Mouse (Mus musculus): ENCODE measurements around the gene Ddx31. TPM values are rescaled to one million over a fixed set of nuclear protein-coding genes. Genes with fewer than 3 reads are reported as not detected.
A peak's percentile ranks its signal among the peaks of the same experiment; 100 is the strongest.

Ddx31 gene
- polyA plus RNA-seq, 1 experiment from 2014 or later: 17.1 TPM

GRCm38 (mm10) chr2:28915104-28915738 is 75.0 kb downstream of the Ddx31 start:
- no peak for ATAC-seq
- peaks cover 6% of the 10 kb centered on the region for H3K4me1 ChIP-seq (ENCODE audit: control insufficient read depth, insufficient read depth, low read depth, low read length)
- no peaks in the 10 kb centered on the region for H3K36me3 ChIP-seq (ENCODE audit: control insufficient read depth, insufficient read depth, low read length)
- H3K27me3 ChIP-seq (replicated peaks; ENCODE audit: control insufficient read depth, insufficient read depth, low read length): peaks cover 68% of the 10 kb centered on the region
- H3K4me2 ChIP-seq (ENCODE audit: low read length): peak overlapping the region; percentile 15; the same call in 1 of the 2 replicates
- peak overlapping the region; percentile 53 for H3K9ac ChIP-seq (ENCODE audit: low read depth, low read length)
- peak overlapping the region; percentile 37 for H3K4me3 ChIP-seq (ENCODE audit: low read length)
- peak overlapping the region; percentile 75 for H3K27ac ChIP-seq (ENCODE audit: low read depth, low read length)
- 1% methylated on average over 19 of the region's 22 CpGs for WGBS
- no peaks in the 10 kb centered on the region for H3K9me3 ChIP-seq (ENCODE audit: control insufficient read depth, low read length)

GRCm38 (mm10) chr2:28915768-28916512 is 75.7 kb downstream of the Ddx31 start:
- peak overlapping the region; percentile 75 for H3K27ac ChIP-seq (ENCODE audit: low read depth, low read length)
- H3K9ac ChIP-seq (ENCODE audit: low read depth, low read length): peak overlapping the region; percentile 56
- H3K27me3 ChIP-seq (replicated peaks; ENCODE audit: control insufficient read depth, insufficient read depth, low read length): peaks cover 67% of the 10 kb centered on the region
- peaks cover 6% of the 10 kb centered on the region for H3K4me1 ChIP-seq (ENCODE audit: control insufficient read depth, insufficient read depth, low read depth, low read length)
- H3K4me2 ChIP-seq (ENCODE audit: low read length): peak overlapping the region; percentile 5
- peak; percentile 55; the same call in 1 of the 2 replicates for ATAC-seq
- H3K9me3 ChIP-seq (ENCODE audit: control insufficient read depth, low read length): no peaks in the 10 kb centered on the region
- no peaks in the 10 kb centered on the region for H3K36me3 ChIP-seq (ENCODE audit: control insufficient read depth, insufficient read depth, low read length)
- WGBS: under 1% methylated on average over 50 of the region's 50 CpGs
- peak overlapping the region; percentile 37 for H3K4me3 ChIP-seq (ENCODE audit: low read length)

- peak within 1 kb of the TSS; percentile 37 for H3K4me3 ChIP-seq (ENCODE audit: low read length)
- H3K9ac ChIP-seq (ENCODE audit: low read depth, low read length): peak within 1 kb of the TSS; percentile 56
- no peaks in the 10 kb centered on the region for H3K9me3 ChIP-seq (ENCODE audit: control insufficient read depth, low read length)
- peak within 1 kb of the TSS; percentile 75 for H3K27ac ChIP-seq (ENCODE audit: low read depth, low read length)
- 2% methylated on average over 18 of the region's 18 CpGs for WGBS
- H3K27me3 ChIP-seq (replicated peaks; ENCODE audit: control insufficient read depth, insufficient read depth, low read length): peaks cover 62% of the 10 kb centered on the region
- H3K4me2 ChIP-seq (ENCODE audit: low read length): peak within 1 kb of the TSS; percentile 47
- H3K4me1 ChIP-seq (ENCODE audit: control insufficient read depth, insufficient read depth, low read depth, low read length): peaks cover 4% of the 10 kb centered on the region
- no peaks in the 10 kb centered on the region for H3K36me3 ChIP-seq (ENCODE audit: control insufficient read depth, insufficient read depth, low read length)
- no peak for ATAC-seq
Measured at GRCm38 (mm10) chr2:28916513-28916865, 76.3 kb downstream of the Ddx31 start, which contains the start of gene Barhl1. Gene Barhl1, minus strand, starts transcription at chr2:28916668.

- Histone ChIP-seq H3K4me1 (ENCODE audit: control insufficient read depth, insufficient read depth, low read depth, low read length) (peaks cover 4% of the 10 kb centered on the region), H3K9ac (ENCODE audit: low read depth, low read length) (peak overlapping the region; percentile 48; the same call in 1 of the 2 replicates), H3K4me2 (ENCODE audit: low read length) (peak overlapping the region; percentile 47), H3K9me3 (ENCODE audit: control insufficient read depth, low read length) (no peaks in the 10 kb centered on the region), H3K27me3 (replicated peaks; ENCODE audit: control insufficient read depth, insufficient read depth, low read length) (peaks cover 65% of the 10 kb centered on the region), H3K27ac (ENCODE audit: low read depth, low read length) (peak overlapping the region; percentile 66), H3K4me3 (ENCODE audit: low read length) (peak overlapping the region; percentile 35; the same call in 1 of the 2 replicates), H3K36me3 (ENCODE audit: control insufficient read depth, insufficient read depth, low read length) (no peaks in the 10 kb centered on the region)
- no peak for ATAC-seq
- 9% methylated on average over 11 of the region's 11 CpGs for WGBS
Measured at GRCm38 (mm10) chr2:28917156-28917517, 76.9 kb downstream of the Ddx31 start.

GRCm38 (mm10) chr2:28917518-28918361 is 77.5 kb downstream of the Ddx31 start:
- WGBS: under 1% methylated on average over 71 of the region's 73 CpGs
- Histone ChIP-seq H3K27ac (ENCODE audit: low read depth, low read length) (peak overlapping the region; percentile 66), H3K4me2 (ENCODE audit: low read length) (peak overlapping the region; percentile 47)

GRCm38 (mm10) chr2:28919001-28919400 is 78.8 kb downstream of the Ddx31 start:
- Histone ChIP-seq H3K9ac (ENCODE audit: low read depth, low read length) (no peak overlapping the region), H3K4me3 (ENCODE audit: low read length) (no peak overlapping the region), H3K4me2 (ENCODE audit: low read length) (no peak overlapping the region), H3K4me1 (ENCODE audit: control insufficient read depth, insufficient read depth, low read depth, low read length) (peaks cover 4% of the 10 kb centered on the region), H3K36me3 (ENCODE audit: control insufficient read depth, insufficient read depth, low read length) (no peaks in the 10 kb centered on the region), H3K9me3 (ENCODE audit: control insufficient read depth, low read length) (no peaks in the 10 kb centered on the region), H3K27ac (ENCODE audit: low read depth, low read length) (0 out of 2 replicates have a peak overlapping the region, but pooled peaks have one; percentile 17), H3K27me3 (replicated peaks; ENCODE audit: control insufficient read depth, insufficient read depth, low read length) (peaks cover 73% of the 10 kb centered on the region)
- no peak for ATAC-seq
- 0% methylated on average over 4 of the region's 4 CpGs for WGBS

More at GRCm38 (mm10) chr2:28917518-28918361, 77.5 kb downstream of the Ddx31 start:
- H3K9ac ChIP-seq (ENCODE audit: low read depth, low read length): peak overlapping the region; percentile 48
- peaks cover 4% of the 10 kb centered on the region for H3K4me1 ChIP-seq (ENCODE audit: control insufficient read depth, insufficient read depth, low read depth, low read length)
- peaks cover 70% of the 10 kb centered on the region for H3K27me3 ChIP-seq (replicated peaks; ENCODE audit: control insufficient read depth, insufficient read depth, low read length)
- H3K36me3 ChIP-seq (ENCODE audit: control insufficient read depth, insufficient read depth, low read length): no peaks in the 10 kb centered on the region
- H3K4me3 ChIP-seq (ENCODE audit: low read length): peak overlapping the region; percentile 35
- ATAC-seq: no peak
- H3K9me3 ChIP-seq (ENCODE audit: control insufficient read depth, low read length): no peaks in the 10 kb centered on the region

- H3K27me3 ChIP-seq (replicated peaks; ENCODE audit: control insufficient read depth, insufficient read depth, low read length): peaks cover 47% of the 10 kb centered on the region
- no peak overlapping the region for H3K4me3 ChIP-seq (ENCODE audit: low read length)
- no peaks in the 10 kb centered on the region for H3K9me3 ChIP-seq (ENCODE audit: control insufficient read depth, low read length)
- WGBS: 2% methylated on average over 4 of the region's 4 CpGs
- H3K4me2 ChIP-seq (ENCODE audit: low read length): no peak overlapping the region
- H3K27ac ChIP-seq (ENCODE audit: low read depth, low read length): no peak overlapping the region
- peak; percentile 81 for ATAC-seq
- no peaks in the 10 kb centered on the region for H3K4me1 ChIP-seq (ENCODE audit: control insufficient read depth, insufficient read depth, low read depth, low read length)
- no peak overlapping the region for H3K9ac ChIP-seq (ENCODE audit: low read depth, low read length)
- no peaks in the 10 kb centered on the region for H3K36me3 ChIP-seq (ENCODE audit: control insufficient read depth, insufficient read depth, low read length)
Measured at GRCm38 (mm10) chr2:28923912-28924311, 83.7 kb downstream of the Ddx31 start.

- H3K4me3 ChIP-seq (ENCODE audit: low read length): no peak overlapping the region
- no peaks in the 10 kb centered on the region for H3K4me1 ChIP-seq (ENCODE audit: control insufficient read depth, insufficient read depth, low read depth, low read length)
- no peak for ATAC-seq
- 99% methylated on average over 3 of the region's 3 CpGs for WGBS
- no peaks in the 10 kb centered on the region for H3K9me3 ChIP-seq (ENCODE audit: control insufficient read depth, low read length)
- H3K27me3 ChIP-seq (replicated peaks; ENCODE audit: control insufficient read depth, insufficient read depth, low read length): 0 out of 2 replicates have a peak, but pooled peaks cover 2% of the 10 kb centered on the region
- no peak overlapping the region for H3K9ac ChIP-seq (ENCODE audit: low read depth, low read length)
- H3K36me3 ChIP-seq (ENCODE audit: control insufficient read depth, insufficient read depth, low read length): no peaks in the 10 kb centered on the region
- no peak overlapping the region for H3K27ac ChIP-seq (ENCODE audit: low read depth, low read length)
- H3K4me2 ChIP-seq (ENCODE audit: low read length): no peak overlapping the region
Measured at GRCm38 (mm10) chr2:28930571-28930970, 90.4 kb downstream of the Ddx31 start.

Data from hindbrain, embryonic 16.5 days (tissue).